Mouse (Mus musculus): ENCODE data around the gene Slc1a3.

Gene Slc1a3

DNA sequence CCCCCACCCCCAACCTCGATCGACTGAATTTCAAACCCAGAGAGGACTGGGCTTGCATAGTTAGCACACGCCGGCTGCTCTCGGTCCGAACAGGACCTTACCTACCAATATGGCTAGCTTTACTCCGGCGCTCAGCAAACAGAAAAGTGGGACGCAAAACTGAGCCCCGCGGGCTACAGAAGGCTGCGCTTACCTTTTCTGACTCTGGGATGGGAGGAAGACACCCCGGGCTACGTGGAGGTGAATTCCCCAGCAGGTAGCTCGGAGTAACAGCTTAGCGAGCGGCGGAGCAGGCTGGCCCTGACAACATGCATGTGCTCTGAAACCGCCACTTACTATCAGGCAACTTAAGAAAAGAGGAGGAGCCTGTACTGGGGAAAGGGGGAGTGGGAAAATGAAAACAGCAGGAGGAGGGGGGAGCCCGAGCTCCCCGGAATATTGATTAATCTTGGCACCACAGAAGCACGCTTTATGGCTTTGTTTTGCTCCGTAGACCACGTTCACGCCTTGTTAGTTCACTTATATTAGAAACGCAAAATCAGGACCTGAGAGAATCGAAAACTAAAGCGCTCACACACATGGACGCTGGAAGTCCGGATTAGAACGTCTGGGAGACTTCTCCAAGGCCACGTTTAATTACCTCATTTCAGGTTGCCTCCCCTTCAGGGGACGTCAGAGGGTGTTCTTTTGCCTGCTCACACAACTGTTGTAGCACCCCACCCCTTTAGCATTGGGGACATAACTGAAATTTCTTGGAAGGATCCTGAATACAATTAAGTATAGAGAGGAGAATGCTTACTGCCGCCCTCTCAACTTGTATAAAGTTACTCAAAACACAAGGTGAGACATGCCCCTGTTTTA, at the start of gene Slc1a3:
Slc1a3 (minus strand) TSS at position 619 of the 861 bp plus-strand sequence.
- no peak for DNase-seq (ENCODE audit: low spot score in 2 of 2)

DNA sequence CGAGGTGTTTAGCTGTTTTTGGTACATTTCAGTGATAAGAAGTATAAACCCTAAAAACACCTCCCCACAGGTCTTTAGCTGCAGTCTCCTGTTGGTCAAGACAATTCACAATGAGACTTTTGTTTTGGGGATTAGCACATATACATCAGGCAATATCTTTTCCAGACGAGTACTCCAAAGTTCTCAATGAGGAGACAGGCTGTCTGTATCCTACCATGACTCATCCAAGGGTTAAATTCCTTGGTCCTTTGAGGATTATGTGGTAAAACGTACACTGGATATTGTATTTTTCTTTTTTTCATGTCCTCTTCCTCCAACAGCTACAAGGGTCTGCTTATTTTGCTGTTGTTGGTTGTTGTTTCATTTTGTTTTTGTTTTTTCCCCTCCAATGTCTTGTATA, 48.5 kb upstream of the Slc1a3 start:
- DNase-seq (ENCODE audit: low spot score in 2 of 2), result no peak

DNA sequence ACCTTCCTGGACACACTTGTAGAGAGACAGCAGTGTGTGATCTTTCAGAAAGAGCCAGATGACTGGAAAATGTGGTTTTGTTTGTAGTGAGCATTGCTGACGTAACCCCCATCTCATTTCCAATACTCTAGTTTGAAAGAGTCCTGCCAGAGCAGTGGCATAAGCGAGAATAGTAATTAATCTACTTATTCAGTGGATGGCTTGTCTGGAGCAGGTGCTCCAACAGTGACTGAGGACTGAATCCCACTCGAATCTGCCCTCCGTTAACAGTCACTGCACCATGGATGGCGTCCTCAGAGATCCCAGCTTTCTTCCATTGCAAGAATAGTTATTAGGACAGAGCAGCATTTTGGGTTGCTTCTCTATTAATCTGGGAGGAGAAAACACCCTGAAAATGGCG, 45.9 kb upstream of the Slc1a3 start:
- no peak for DNase-seq (ENCODE audit: low spot score in 2 of 2)

GRCm38 (mm10) chr15:8749762-8750161, 39.2 kb upstream of the Slc1a3 start:
- no peak for DNase-seq (ENCODE audit: low spot score in 2 of 2)

GRCm38 (mm10) chr15:8748771-8749170, 38.2 kb upstream of the Slc1a3 start:
- DNase-seq (ENCODE audit: low spot score in 2 of 2), result no peak

DNA sequence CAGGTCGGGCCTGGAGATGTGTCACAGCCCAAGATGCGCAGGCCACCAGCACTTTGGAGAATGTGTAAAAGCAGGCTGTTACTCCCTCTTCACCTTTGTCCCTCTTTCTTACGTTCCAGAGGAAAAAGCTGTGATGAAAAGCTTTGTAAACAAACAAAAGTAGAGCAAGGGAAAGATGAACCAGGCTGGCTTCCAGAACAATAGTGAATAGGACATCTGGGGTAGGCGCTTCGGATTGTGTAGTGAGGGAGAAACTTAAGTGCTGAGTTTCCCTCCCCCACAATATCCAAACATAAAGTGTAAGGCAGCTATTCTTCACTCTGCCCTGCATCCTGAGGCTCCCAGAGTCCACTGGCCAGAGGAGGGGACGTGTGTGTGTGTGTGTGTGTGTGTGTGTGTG, 31.0 kb upstream of the Slc1a3 start:
- DNase-seq (ENCODE audit: low spot score in 2 of 2), result no peak

DNA sequence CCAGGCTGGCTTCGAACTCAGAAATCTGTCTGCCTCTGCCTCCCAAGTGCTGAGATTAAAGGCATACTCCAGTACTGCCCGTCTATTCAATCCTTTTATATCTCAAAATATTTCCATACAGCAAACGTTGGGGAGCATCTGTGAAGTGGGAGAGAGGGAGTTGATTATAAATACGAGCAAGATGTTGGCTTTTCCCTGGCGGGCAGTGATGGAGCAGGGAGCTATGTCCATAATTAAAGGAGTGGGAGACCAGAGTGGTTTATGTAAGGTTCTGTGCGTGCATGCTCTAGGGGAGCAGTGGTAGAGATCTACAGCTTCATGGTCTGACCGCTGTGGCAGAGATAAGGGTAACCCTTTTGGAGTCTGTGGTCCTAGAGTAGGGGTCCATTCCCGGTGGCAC, 30.2 kb upstream of the Slc1a3 start:
- DNase-seq (ENCODE audit: low spot score in 2 of 2), result no peak

- no peak for DNase-seq (ENCODE audit: low spot score in 2 of 2)
Observed at GRCm38 (mm10) chr15:8738156-8738555, 27.6 kb upstream of the Slc1a3 start.

GRCm38 (mm10) chr15:8734363-8734739, 23.8 kb upstream of the Slc1a3 start:
- DNase-seq (ENCODE audit: low spot score in 2 of 2), result no peak

- DNase-seq (ENCODE audit: low spot score in 2 of 2), result no peak
Observed at GRCm38 (mm10) chr15:8733669-8734362, 23.3 kb upstream of the Slc1a3 start.

DNA sequence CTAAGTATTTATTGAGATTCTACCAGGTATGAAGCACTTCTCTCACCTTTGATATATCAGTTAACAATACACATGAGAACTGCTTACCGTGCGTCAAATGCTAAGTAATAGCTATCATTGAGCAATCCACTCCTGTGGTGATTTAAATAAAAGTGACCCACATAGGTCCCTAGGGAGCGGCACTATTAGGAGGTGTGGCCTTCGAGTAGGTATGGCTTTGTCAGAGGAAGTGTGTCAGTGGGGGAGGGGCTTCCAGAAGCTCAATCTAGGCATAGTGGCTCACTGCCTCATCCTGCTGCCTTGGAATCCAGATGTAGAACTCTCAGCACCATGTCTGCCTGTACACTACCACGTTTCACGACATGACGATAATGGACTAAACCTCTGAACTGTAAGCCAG, 18.3 kb upstream of the Slc1a3 start:
- DNase-seq (ENCODE audit: low spot score in 2 of 2), result no peak

GRCm38 (mm10) chr15:8722386-8723100, 12.0 kb upstream of the Slc1a3 start:
- no peak for DNase-seq (ENCODE audit: low spot score in 2 of 2)

DNA sequence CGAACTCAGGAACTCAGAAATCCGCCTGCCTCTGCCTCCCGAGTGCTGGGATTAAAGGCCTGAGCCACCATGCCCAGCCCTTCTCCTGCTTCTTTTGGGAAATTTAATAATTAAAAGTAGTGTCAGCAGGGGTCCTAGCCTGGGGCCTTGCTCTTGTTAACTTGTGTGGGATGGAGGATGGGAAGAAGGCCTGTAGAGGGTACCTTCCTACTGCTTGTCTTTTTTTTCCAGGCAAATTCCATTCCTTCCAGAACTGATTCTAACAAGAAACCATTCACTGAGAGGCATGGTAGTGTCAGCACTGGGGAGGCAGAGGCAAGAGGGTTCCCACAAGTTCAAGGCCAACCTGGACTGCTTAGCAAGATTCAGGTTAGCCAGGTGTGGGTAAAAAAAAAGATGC, 11.2 kb upstream of the Slc1a3 start:
- no peak for DNase-seq (ENCODE audit: low spot score in 2 of 2)

DNA sequence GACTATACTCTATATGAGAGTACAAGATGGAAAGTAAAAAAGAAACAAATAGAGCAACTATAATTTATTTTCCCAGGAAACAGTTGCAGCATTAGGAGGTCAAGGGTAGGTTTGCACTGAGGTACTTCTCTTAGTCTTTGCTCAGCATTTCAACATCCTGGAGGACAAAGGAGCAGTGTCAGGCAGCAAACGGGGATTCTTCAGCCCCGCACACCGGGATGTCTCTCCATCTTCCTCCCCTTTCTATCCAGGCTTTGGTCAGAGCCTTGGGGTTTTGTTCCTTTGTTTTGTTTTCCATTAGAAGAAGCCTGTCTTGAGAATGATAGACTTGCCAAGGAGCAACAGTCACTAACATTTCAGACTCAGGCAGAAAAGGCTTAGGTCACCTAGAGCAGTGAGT, 10.4 kb upstream of the Slc1a3 start:
- no peak for DNase-seq (ENCODE audit: low spot score in 2 of 2)

DNA sequence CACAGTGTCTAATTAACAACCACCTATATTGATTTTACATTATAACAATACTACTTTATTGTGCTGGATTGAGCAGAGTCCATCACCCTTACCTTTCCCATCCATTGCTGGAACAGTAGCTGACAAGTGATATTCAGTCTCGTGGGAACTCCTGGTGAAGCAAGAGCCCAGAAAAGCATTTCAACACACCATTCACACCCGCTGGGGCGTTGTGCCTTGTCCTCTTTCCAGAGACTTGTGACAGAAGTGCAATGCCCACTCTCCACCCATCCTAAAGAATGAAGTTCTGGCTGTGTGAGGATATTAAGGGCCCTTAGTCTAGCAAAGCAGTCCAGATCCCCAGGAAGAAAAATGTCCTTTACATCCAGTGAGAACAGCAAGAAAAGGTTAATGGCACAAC, 7.9 kb upstream of the Slc1a3 start:
- DNase-seq (ENCODE audit: low spot score in 2 of 2), result no peak

GRCm38 (mm10) chr15:8717021-8717571, 6.5 kb upstream of the Slc1a3 start:
- no peak for DNase-seq (ENCODE audit: low spot score in 2 of 2)

DNA sequence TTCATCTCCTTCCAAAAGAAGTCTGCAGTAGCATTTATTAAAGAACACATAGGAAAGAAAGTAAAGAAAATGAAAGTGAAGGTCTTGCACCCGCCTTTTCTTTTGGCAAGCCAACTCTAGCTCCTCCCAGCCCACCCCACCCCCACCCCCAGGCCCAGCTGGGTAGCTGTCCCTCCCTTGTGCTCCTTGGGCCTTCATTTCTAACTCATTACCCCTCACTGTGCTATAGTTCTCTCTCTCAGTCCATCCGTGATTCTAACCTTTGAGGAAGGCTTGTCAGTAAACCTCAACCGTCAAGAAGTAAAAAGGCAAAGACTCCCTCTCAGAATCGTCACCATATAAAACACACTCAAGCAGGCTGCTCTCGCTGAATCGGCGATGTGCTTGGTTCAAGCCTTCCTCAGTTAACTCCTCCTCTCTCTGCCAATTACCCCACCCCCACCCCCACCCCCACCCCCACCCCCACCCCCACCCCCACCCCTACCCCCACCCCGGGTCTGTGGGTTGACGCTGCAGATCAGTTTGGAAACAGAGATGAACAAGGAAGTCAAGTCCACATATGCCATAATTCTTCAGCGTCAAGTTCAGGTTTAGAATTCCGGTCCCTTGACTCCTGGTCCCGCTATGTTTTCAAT, 5.9 kb upstream of the Slc1a3 start:
- no peak for DNase-seq (ENCODE audit: low spot score in 2 of 2)

DNA sequence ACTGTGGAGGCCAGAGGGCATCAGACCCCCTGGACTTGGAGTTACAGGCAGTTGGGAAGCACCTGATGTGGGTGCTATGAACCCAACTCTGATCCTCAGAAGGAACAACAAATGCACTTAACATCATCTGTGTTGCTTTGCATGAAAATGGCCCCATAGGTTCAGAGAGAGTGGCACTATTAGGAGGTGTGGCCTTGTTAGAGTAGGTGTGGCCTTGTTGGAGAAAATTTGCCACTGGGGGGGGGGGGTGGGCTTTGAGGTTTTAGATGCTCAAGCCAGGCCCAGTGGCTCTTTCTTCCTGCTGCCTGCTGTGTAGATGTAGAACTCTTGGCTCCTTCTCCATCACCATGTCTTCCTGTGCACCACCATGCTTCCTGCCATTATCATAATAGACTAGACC, 5.1 kb upstream of the Slc1a3 start:
- DNase-seq (ENCODE audit: low spot score in 2 of 2), result no peak

DNA sequence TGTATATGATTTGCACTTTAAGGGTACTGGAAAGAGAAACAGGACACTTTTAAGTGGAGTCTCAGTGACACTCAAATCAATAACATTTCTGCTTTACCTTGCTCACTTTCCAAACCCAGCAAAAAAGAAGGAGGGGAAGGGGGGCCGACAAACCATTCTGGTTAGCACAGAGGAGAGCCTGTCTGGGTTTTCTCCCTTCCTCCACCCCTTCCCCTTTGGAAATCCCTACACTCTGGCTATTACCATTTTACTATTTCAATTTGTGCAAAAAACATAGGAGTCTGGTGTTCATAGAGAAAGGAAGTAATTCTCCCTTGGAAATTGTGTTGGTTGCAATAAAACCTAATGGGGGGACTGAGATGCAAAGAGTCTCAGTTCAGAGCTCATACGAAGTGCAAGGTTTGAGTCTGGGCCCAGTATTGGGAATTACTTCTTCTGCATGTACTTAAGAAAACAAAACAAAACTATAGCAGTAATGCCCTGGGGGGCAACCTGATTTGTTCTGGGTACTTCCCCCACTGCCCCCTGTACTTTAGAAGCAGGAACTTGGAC, 1.9 kb upstream of the Slc1a3 start:
- no peak for DNase-seq (ENCODE audit: low spot score in 2 of 2)

- DNase-seq (ENCODE audit: low spot score in 2 of 2), result no peak
Observed at GRCm38 (mm10) chr15:8711630-8712310, 1.2 kb upstream of the Slc1a3 start.

- DNase-seq (ENCODE audit: low spot score in 2 of 2), result no peak
Observed at GRCm38 (mm10) chr15:8709578-8709977, 986 bp downstream of the Slc1a3 start.
